Mouse (Mus musculus): ENCODE measurements at regions not wholly inside any gene's neighbourhood (a gene's known extent, or its start where the extent isn't known, plus 50 kb on each side); places are given as distances from the start of the nearest gene placed in this dataset.

- Histone ChIP-seq H3K4me2 (ENCODE audit: insufficient read depth, low read depth, poor library complexity, severe bottlenecking) (no peak overlapping the region), H3K36me3 (replicated peaks in 1 of 2; ENCODE audit: control insufficient read depth in 1 of 2, insufficient read depth in 1 of 2, low read length in 1 of 2) (no peaks in the 10 kb centered on the region), H3K27me3 (replicated peaks) (no peaks in the 10 kb centered on the region), H3K79me2 (replicated peaks; ENCODE audit: control insufficient read depth, extremely low read depth, insufficient read depth, poor library complexity, severe bottlenecking) (no peaks in the 10 kb centered on the region), H3K9ac (ENCODE audit: insufficient read depth, low read depth) (no peak overlapping the region), H3K4me1 (ENCODE audit: control insufficient read depth in 1 of 2, insufficient read depth in 2 of 2) (peaks cover 0 to 13% of the 10 kb centered on the region in 2 experiments; a peak in 2 of 4 replicates), H3K9me3 (replicated peaks; ENCODE audit: low read length) (no peaks in the 10 kb centered on the region), H3K4me3 (replicated peaks in 1 of 3; ENCODE audit: low read depth in 2 of 3, low read length in 2 of 3, poor library complexity in 1 of 3) (peak overlapping the region in 1 of 3 experiments; percentile 16), H3K27ac (ENCODE audit: insufficient read depth, low read depth) (no peak overlapping the region)
- DNase-seq (ENCODE audit: extremely low read depth): peak; percentile 60
- dilution Hi-C loops (cut with MboI; ENCODE audit: extremely low pct_ligation_motif_present, extremely low pct_unique_long_range_greater_than_20kb, low sequenced_read_pairs): no loop called here
- in situ Hi-C loops (cut with MboI; ENCODE audit: low pct_ligation_motif_present, low pct_unique_long_range_greater_than_20kb, low sequenced_read_pairs): no loop called here
- TF ChIP-seq HCFC1 (IDR thresholded peaks at IDR 0.05; ENCODE audit: low read depth, low read length): no peak
- TF ChIP-seq NELFE (IDR thresholded peaks at IDR 0.05; ENCODE audit: low read depth, low read length): no peak
- no peak for TF ChIP-seq CTCF (conservative IDR thresholded peaks at IDR 0.05 in 1 of 2, IDR thresholded peaks at IDR 0.05 in 1 of 2; ENCODE audit: low read depth in 2 of 2, low read length in 2 of 2)
- TF ChIP-seq IRF4 (IDR thresholded peaks at IDR 0.05; ENCODE audit: low read depth, low read length): no peak
- TF ChIP-seq MXI1 (IDR thresholded peaks at IDR 0.05; ENCODE audit: low read depth, low read length): no peak
- TF ChIP-seq KAT2A (IDR thresholded peaks at IDR 0.05; ENCODE audit: insufficient replicate concordance, low read length): no peak
- TF ChIP-seq E2F4 (IDR thresholded peaks at IDR 0.05; ENCODE audit: insufficient replicate concordance, low read depth, low read length): no peak
- no peak for TF ChIP-seq BHLHE40 (IDR thresholded peaks at IDR 0.05; ENCODE audit: low read depth, low read length)
- TF ChIP-seq CHD1 (IDR thresholded peaks at IDR 0.05; ENCODE audit: low read depth, low read length): no peak
- TF ChIP-seq GABPA (IDR thresholded peaks at IDR 0.05; ENCODE audit: insufficient replicate concordance, low read depth, low read length): no peak
- TF ChIP-seq POLR2AphosphoS2 (IDR thresholded peaks at IDR 0.05; ENCODE audit: low read depth, low read length): no peak
- TF ChIP-seq ZNF384 (IDR thresholded peaks at IDR 0.05; ENCODE audit: low read depth, low read length): no peak
Measured at GRCm38 (mm10) chr1:136707394-136707793, 82.7 kb downstream of the Zfp281 start.

GRCm38 (mm10) chr1:136707866-136708265 is 83.2 kb downstream of the Zfp281 start:
- DNase-seq (ENCODE audit: extremely low read depth): no peak
- Histone ChIP-seq H3K4me2 (ENCODE audit: insufficient read depth, low read depth, poor library complexity, severe bottlenecking) (no peak overlapping the region), H3K36me3 (replicated peaks in 1 of 2; ENCODE audit: control insufficient read depth in 1 of 2, insufficient read depth in 1 of 2, low read length in 1 of 2) (no peaks in the 10 kb centered on the region), H3K27ac (ENCODE audit: insufficient read depth, low read depth) (no peak overlapping the region), H3K79me2 (replicated peaks; ENCODE audit: control insufficient read depth, extremely low read depth, insufficient read depth, poor library complexity, severe bottlenecking) (no peaks in the 10 kb centered on the region), H3K4me1 (ENCODE audit: control insufficient read depth in 1 of 2, insufficient read depth in 2 of 2) (peaks cover 0 to 13% of the 10 kb centered on the region in 2 experiments; a peak in 2 of 4 replicates), H3K27me3 (replicated peaks) (no peaks in the 10 kb centered on the region), H3K9ac (ENCODE audit: insufficient read depth, low read depth) (no peak overlapping the region), H3K9me3 (replicated peaks; ENCODE audit: low read length) (no peaks in the 10 kb centered on the region), H3K4me3 (replicated peaks in 1 of 3; ENCODE audit: low read depth in 2 of 3, low read length in 2 of 3, poor library complexity in 1 of 3) (no peak overlapping the region)
- in situ Hi-C loops (cut with MboI; ENCODE audit: low pct_ligation_motif_present, low pct_unique_long_range_greater_than_20kb, low sequenced_read_pairs): no loop called here
- dilution Hi-C loops (cut with MboI; ENCODE audit: extremely low pct_ligation_motif_present, extremely low pct_unique_long_range_greater_than_20kb, low sequenced_read_pairs): no loop called here
- no peak for TF ChIP-seq TCF12 (IDR thresholded peaks at IDR 0.05; ENCODE audit: low read depth, low read length)
- no peak for TF ChIP-seq JUND (conservative IDR thresholded peaks at IDR 0.05; ENCODE audit: low read depth, low read length)
- TF ChIP-seq USF1 (IDR thresholded peaks at IDR 0.05; ENCODE audit: low read depth, low read length): no peak
- TF ChIP-seq SMC3 (IDR thresholded peaks at IDR 0.05; ENCODE audit: low read depth, low read length): no peak
- no peak for TF ChIP-seq RCOR1 (conservative IDR thresholded peaks at IDR 0.05; ENCODE audit: low read depth, low read length)
- TF ChIP-seq MYC (IDR thresholded peaks at IDR 0.05; ENCODE audit: low read depth, low read length): no peak
- no peak for TF ChIP-seq MAZ (IDR thresholded peaks at IDR 0.05; ENCODE audit: low read depth, low read length)
- TF ChIP-seq KAT2A (IDR thresholded peaks at IDR 0.05; ENCODE audit: insufficient replicate concordance, low read length): no peak
- TF ChIP-seq NELFE (IDR thresholded peaks at IDR 0.05; ENCODE audit: low read depth, low read length): no peak
- TF ChIP-seq POLR2AphosphoS2 (IDR thresholded peaks at IDR 0.05; ENCODE audit: low read depth, low read length): no peak
- no peak for TF ChIP-seq SIN3A (IDR thresholded peaks at IDR 0.05; ENCODE audit: low read length)
- TF ChIP-seq POLR2A (IDR thresholded peaks at IDR 0.05; ENCODE audit: low read depth, low read length): no peak
- TF ChIP-seq JUN (IDR thresholded peaks at IDR 0.05; ENCODE audit: insufficient read depth, low read depth, low read length): no peak
- TF ChIP-seq MAX (IDR thresholded peaks at IDR 0.05; ENCODE audit: low read length): no peak
- TF ChIP-seq CTCF (conservative IDR thresholded peaks at IDR 0.05 in 1 of 2, IDR thresholded peaks at IDR 0.05 in 1 of 2; ENCODE audit: low read depth in 2 of 2, low read length in 2 of 2): no peak
- no peak for TF ChIP-seq ZMIZ1 (IDR thresholded peaks at IDR 0.05; ENCODE audit: low read depth, low read length)
- no peak for TF ChIP-seq TBP (conservative IDR thresholded peaks at IDR 0.05; ENCODE audit: low read depth, low read length)
- TF ChIP-seq CHD2 (IDR thresholded peaks at IDR 0.05; ENCODE audit: low read length): no peak
- TF ChIP-seq CHD1 (IDR thresholded peaks at IDR 0.05; ENCODE audit: low read depth, low read length): no peak

All from CH12.LX (cell line).